18 mouse cellular contexts compared by ENCODE assay signal in the genomic region with DNA sequence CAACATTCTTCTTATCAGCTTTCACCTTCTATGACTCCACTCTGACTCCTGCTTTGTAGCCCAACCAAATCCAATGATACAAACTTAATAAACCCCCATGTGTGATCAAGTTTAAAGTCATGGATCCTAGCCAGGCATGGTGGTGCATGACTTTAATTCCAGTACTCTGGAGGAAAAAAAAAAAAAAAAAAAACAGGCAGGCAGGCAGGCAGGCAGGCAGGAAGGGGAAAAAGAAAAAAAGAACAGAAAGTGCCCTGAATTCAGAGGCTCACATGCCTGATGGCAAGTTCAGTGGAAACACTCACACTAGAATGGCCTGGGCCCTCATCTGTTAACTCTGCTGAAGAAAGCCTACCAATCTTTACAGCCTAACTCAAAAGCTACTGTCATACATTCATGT. TPM values are rescaled to one million over a fixed set of nuclear protein-coding genes. Genes with fewer than 3 reads are reported as not detected.
DNase-seq lines count a peak whose midpoint lies in the region; ATAC-seq and TF ChIP-seq lines count a peak whose summit lies in the region.
"Had no signal": no experiment of that assay in that cellular context is flagged by ENCODE, and none has a peak within 500 bp of the region (broad histone marks: within the 10 kb centered on the region; RNA-seq: fewer than 3 reads in every experiment).

No protein-coding gene starts in this region.

- no peak overlapping the region for H3K4me2 ChIP-seq in heart, embryonic 12.5 days
- peak overlapping the region; percentile 32 for H3K4me2 ChIP-seq in liver, embryonic 15.5 days
- H3K4me2 ChIP-seq: heart, embryonic 15.5 days had no signal

- no peak for TF ChIP-seq CTCF in bone marrow, adult 2 months (IDR thresholded peaks at IDR 0.05; ENCODE audit: control insufficient read depth, insufficient read depth, low read length)

- H3K27ac ChIP-seq in heart, embryonic 10.5 days = no peak overlapping the region
- H3K27ac ChIP-seq in heart, embryonic 12.5 days (ENCODE audit: poor library complexity, severe bottlenecking) = no peak overlapping the region
- H3K27ac ChIP-seq in bone marrow, adult 2 months (ENCODE audit: control insufficient read depth, insufficient read depth, low read depth, low read length, poor library complexity) = peak overlapping the region; percentile 64; the same call in 1 of the 2 replicates
- peak overlapping the region; percentile 83 for H3K27ac ChIP-seq in liver, embryonic 15.5 days (replicated peaks)
- H3K27ac ChIP-seq: heart, embryonic 15.5 days had no signal

- no peaks in the 10 kb centered on the region for H3K36me3 ChIP-seq in heart, embryonic 10.5 days
- no peaks in the 10 kb centered on the region for H3K36me3 ChIP-seq in heart, embryonic 12.5 days
- H3K36me3 ChIP-seq in liver, embryonic 15.5 days (replicated peaks) = peaks cover 44% of the 10 kb centered on the region
- H3K36me3 ChIP-seq: heart, embryonic 15.5 days had no signal

- H3K9me3 ChIP-seq in heart, embryonic 10.5 days = no peaks in the 10 kb centered on the region
- no peaks in the 10 kb centered on the region for H3K9me3 ChIP-seq in heart, embryonic 12.5 days (replicated peaks)
- no peaks in the 10 kb centered on the region for H3K9me3 ChIP-seq in liver, embryonic 15.5 days (replicated peaks)
- H3K9me3 ChIP-seq: heart, embryonic 15.5 days had no signal

- TF ChIP-seq POLR2A in bone marrow, adult 2 months (IDR thresholded peaks at IDR 0.05; ENCODE audit: borderline replicate concordance, control insufficient read depth, low read depth, low read length) = no peak

- no peak overlapping the region for H3K4me3 ChIP-seq in heart, embryonic 10.5 days
- no peak overlapping the region for H3K4me3 ChIP-seq in heart, embryonic 12.5 days
- no peak overlapping the region for H3K4me3 ChIP-seq in bone marrow, adult 2 months (replicated peaks; ENCODE audit: control insufficient read depth, low read depth, low read length)
- H3K4me3 ChIP-seq in liver, embryonic 15.5 days (replicated peaks) = no peak overlapping the region
- H3K4me3 ChIP-seq: erythroblast, embryonic 14.5 days; heart, embryonic 15.5 days had no signal

- ATAC-seq in heart, embryonic 12.5 days (ENCODE audit: insufficient number of reproducible peaks, low FRiP score) = no peak
- no peak for ATAC-seq in liver, embryonic 15.5 days (ENCODE audit: insufficient read depth)
- ATAC-seq: forebrain, embryonic 14.5 days; hindbrain, embryonic 16.5 days; midbrain, embryonic 16.5 days had no signal

- no peak overlapping the region for H3K9ac ChIP-seq in heart, embryonic 12.5 days
- peak overlapping the region; percentile 23; the same call in 1 of the 2 replicates for H3K9ac ChIP-seq in liver, embryonic 15.5 days
- H3K9ac ChIP-seq: heart, embryonic 15.5 days had no signal

- H3K4me1 ChIP-seq in heart, embryonic 10.5 days = peaks cover 14% of the 10 kb centered on the region; the same call in 1 of the 2 replicates
- peaks cover 39% of the 10 kb centered on the region for H3K4me1 ChIP-seq in heart, embryonic 12.5 days (replicated peaks)
- peaks cover 7% of the 10 kb centered on the region for H3K4me1 ChIP-seq in bone marrow, adult 2 months (ENCODE audit: control insufficient read depth, insufficient read depth, low read length)
- H3K4me1 ChIP-seq in liver, embryonic 15.5 days (replicated peaks) = peaks cover 97% of the 10 kb centered on the region

- intact Hi-C loops in left cerebral cortex, postnatal 4 days (cut with DNase I) = no loop called here

- peak; percentile 25 for DNase-seq in heart, embryonic 10.5 days (ENCODE audit: low spot score)
- DNase-seq in A20 (ENCODE audit: low read depth, low spot score) = peak; percentile 20
- no peak for DNase-seq in left cerebral cortex, postnatal 4 days
- no peak for DNase-seq in cerebellum, postnatal 25 days
- DNase-seq: adrenal gland, postnatal 14 days; cerebellum, adult 18-20 months; kidney, adult 2 months; kidney, postnatal 10 days; lung, postnatal 14 days; thymus, adult 18-20 months had no signal

- H3K27me3 ChIP-seq in heart, embryonic 10.5 days (ENCODE audit: insufficient read depth, poor library complexity, severe bottlenecking) = no peaks in the 10 kb centered on the region
- no peaks in the 10 kb centered on the region for H3K27me3 ChIP-seq in heart, embryonic 12.5 days (replicated peaks)
- H3K27me3 ChIP-seq in liver, embryonic 15.5 days = no peaks in the 10 kb centered on the region
- H3K27me3 ChIP-seq: heart, embryonic 15.5 days had no signal

RNA-seq across cellular contexts. Expression of a gene that starts 12.9 kb away (rescaled TPM):
- polyA plus RNA-seq in heart, embryonic 10.5 days (2016; fragmentation: Nextera tagmentation; extraction: Ambion mirVana) = 15.2 and 20.7 TPM in 2 replicates
- polyA plus RNA-seq in heart, embryonic 12.5 days (2016; fragmentation: Nextera tagmentation; extraction: Ambion mirVana) = 22.1 and 22.5 TPM in 2 replicates
- polyA plus RNA-seq in bone marrow, adult 2 months (2011; ENCODE audit: insufficient read depth, insufficient read length, low replicate concordance, missing spikeins) = 24.6 and 48.9 TPM in 2 replicates
- polyA plus RNA-seq in liver, embryonic 15.5 days (2015; fragmentation: Nextera tagmentation; extraction: Ambion mirVana) = 79.2 and 87.6 TPM in 2 replicates
- 1 to 10 TPM; 3.7 to 3.8 TPM for total RNA-seq in left cerebral cortex, postnatal 4 days (2021)

Comparison
In these comparisons a context has a peak if more than half of its experiments do, and no peak if none do; other contexts are left out.
1. DNase-seq: peak in heart, embryonic 10.5 days (single experiment) and A20 (single experiment); none in left cerebral cortex, postnatal 4 days (single experiment) and cerebellum, postnatal 25 days (0 of 2).
2. H3K27ac ChIP-seq: peak in bone marrow, adult 2 months (single experiment) and liver, embryonic 15.5 days (single experiment); none in heart, embryonic 10.5 days (single experiment) and heart, embryonic 12.5 days (single experiment).